Mouse (Mus musculus) C2C12 (cell line): Measurements from ENCODE around the gene Ptpn18. TPM values are rescaled to one million over a fixed set of nuclear protein-coding genes. Genes with fewer than 3 reads are reported as not detected.
"Not testable (repeated sequence)": the region's sequence is repeated elsewhere in the genome, so short reads cannot be mapped to it uniquely, and the experiment has no call there.

ENCODE experiments used
- H3K27me3 ChIP-seq: one replicate; pipeline ENCODE4 v1.6.1; 2011; ENCODE audit not compliant: control insufficient read depth, insufficient read depth, insufficient read length
- H3K36me3 ChIP-seq: one replicate; pipeline ENCODE4 v1.6.1; 2011; ENCODE audit not compliant: control insufficient read depth, insufficient read depth
- H3K4me3 ChIP-seq: one replicate; pipeline ENCODE4 v1.5.1; 2011; ENCODE audit warnings: mild to moderate bottlenecking, control low read depth; ENCODE audit not compliant: poor library complexity, insufficient read depth, severe bottlenecking
- H3K79me2 ChIP-seq: one replicate; pipeline ENCODE4 v1.6.1; 2011; ENCODE audit not compliant: control insufficient read depth, insufficient read depth
- H3K79me3 ChIP-seq: one replicate; pipeline ENCODE4 v1.6.1; 2011; ENCODE audit warnings: low read depth, control low read depth
- H3ac ChIP-seq: one replicate; pipeline ENCODE3; 2011; ENCODE audit warnings: low read depth; ENCODE audit not compliant: control insufficient read depth, insufficient read length
- CEBPB ChIP-seq: IDR thresholded peaks from one replicate; pipeline ENCODE4 v1.6.1; 2011; ENCODE audit warnings: low read depth, mild to moderate bottlenecking, control low read depth, moderate library complexity
- CTCF ChIP-seq: IDR thresholded peaks from one replicate; pipeline ENCODE4 v1.5.1; 2011; ENCODE audit not compliant: control insufficient read depth, insufficient read depth, insufficient read length
- FOSL1 ChIP-seq: IDR thresholded peaks from one replicate; pipeline ENCODE4 v1.8.0; 2011; ENCODE audit warnings: mild to moderate bottlenecking, low read length; ENCODE audit not compliant: poor library complexity, insufficient read depth, severe bottlenecking
- MAX ChIP-seq: IDR thresholded peaks from one replicate; pipeline ENCODE4 v1.6.1; 2011; ENCODE audit warnings: mild to moderate bottlenecking, control low read depth
- MYOD1 ChIP-seq: IDR thresholded peaks from one replicate; pipeline ENCODE4 v1.6.1; 2011; ENCODE audit warnings: low read depth; ENCODE audit not compliant: control insufficient read depth, insufficient read length
- MYOG ChIP-seq: IDR thresholded peaks from one replicate; pipeline ENCODE4 v1.6.1; 2011; ENCODE audit not compliant: control insufficient read depth, insufficient read length; ENCODE audit errors: extremely low read depth
- USF1 ChIP-seq: IDR thresholded peaks from one replicate; pipeline ENCODE4 v1.6.1; 2011; ENCODE audit warnings: low read depth, mild to moderate bottlenecking, control low read depth, moderate library complexity
- polyA plus RNA-seq: library from polyadenylated mRNA; unstranded; fragments of >200 nt; fragmentation: generic; extraction: Trizol; gene quantifications from one replicate; pipeline ENCODE4 v1.2.1, GENCODE M21; 2012; ENCODE audit warnings: missing spikeins

The Ptpn18 gene
- polyA plus RNA-seq, 1 experiment, result not detected

- no peaks in the 10 kb centered on the region for H3K27me3 ChIP-seq
- H3K4me3 ChIP-seq, result no peak overlapping the region
- H3K36me3 ChIP-seq, result no peaks in the 10 kb centered on the region
- H3K79me3 ChIP-seq, result no peaks in the 10 kb centered on the region
- no peaks in the 10 kb centered on the region for H3K79me2 ChIP-seq
- TF ChIP-seq CTCF (no peak), MAX (no peak), USF1 (no peak), MYOG (no peak), CEBPB (no peak), FOSL1 (no peak), MYOD1 (no peak)
- H3ac ChIP-seq, result no peak overlapping the region
These were observed 53.5 kb downstream of the Ptpn18 start for GRCm38 (mm10) chr1:34513068-34513467.

- no peaks in the 10 kb centered on the region for H3K27me3 ChIP-seq
- TF ChIP-seq MAX (no peak), USF1 (no peak), CEBPB (no peak), MYOD1 (no peak), MYOG (no peak), FOSL1 (no peak), CTCF (no peak)
- H3K79me3 ChIP-seq, result no peaks in the 10 kb centered on the region
- no peak overlapping the region for H3K4me3 ChIP-seq
- no peak overlapping the region for H3ac ChIP-seq
- H3K79me2 ChIP-seq, result no peaks in the 10 kb centered on the region
- H3K36me3 ChIP-seq, result no peaks in the 10 kb centered on the region
These were observed 57.0 kb downstream of the Ptpn18 start for GRCm38 (mm10) chr1:34516595-34516994.

GRCm38 (mm10) chr1:34517297-34517696 is 57.7 kb downstream of the Ptpn18 start:
- H3K79me3 ChIP-seq, H3K27me3 ChIP-seq, H3ac ChIP-seq, H3K4me3 ChIP-seq, H3K36me3 ChIP-seq, H3K79me2 ChIP-seq: not testable (repeated sequence)

DNA sequence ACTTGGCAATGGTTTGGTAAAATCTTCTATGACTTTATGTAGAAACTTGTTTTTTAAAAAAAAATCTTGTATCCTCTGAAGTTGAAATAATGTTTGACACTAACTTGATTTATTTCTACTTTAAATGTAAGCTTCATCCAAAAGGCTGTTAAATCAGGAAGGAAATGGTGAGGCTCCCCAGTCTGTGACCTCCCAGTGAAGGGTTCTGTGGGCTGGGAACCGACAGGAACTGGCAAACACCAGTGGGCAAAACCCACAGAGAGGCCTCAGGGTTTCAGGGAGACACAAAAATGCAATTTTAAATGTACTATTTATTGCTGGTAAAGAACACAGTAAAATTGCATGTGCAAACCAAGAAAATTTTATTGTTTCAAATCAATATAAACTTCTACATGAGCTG is 58.2 kb downstream of the Ptpn18 start:
- H3K4me3 ChIP-seq, H3K36me3 ChIP-seq, H3K79me2 ChIP-seq, H3ac ChIP-seq, H3K79me3 ChIP-seq, H3K27me3 ChIP-seq: not testable (repeated sequence)

GRCm38 (mm10) chr1:34518259-34518658 is 58.7 kb downstream of the Ptpn18 start:
- Histone ChIP-seq H3K36me3 (no peaks in the 10 kb centered on the region), H3K79me2 (no peaks in the 10 kb centered on the region), H3ac (no peak overlapping the region), H3K4me3 (no peak overlapping the region), H3K79me3 (no peaks in the 10 kb centered on the region), H3K27me3 (peaks cover 9% of the 10 kb centered on the region)
- no peak for TF ChIP-seq CTCF
- TF ChIP-seq CEBPB, result no peak
- TF ChIP-seq MAX, result no peak

- Histone ChIP-seq H3K27me3 (peaks cover 9% of the 10 kb centered on the region), H3K36me3 (no peaks in the 10 kb centered on the region), H3K4me3 (no peak overlapping the region), H3K79me2 (no peaks in the 10 kb centered on the region), H3K79me3 (no peaks in the 10 kb centered on the region), H3ac (no peak overlapping the region)
- TF ChIP-seq USF1 (no peak), MYOG (no peak), FOSL1 (no peak), CTCF (no peak), MYOD1 (no peak)
These were observed 62.8 kb downstream of the Ptpn18 start for GRCm38 (mm10) chr1:34522205-34522849.

DNA sequence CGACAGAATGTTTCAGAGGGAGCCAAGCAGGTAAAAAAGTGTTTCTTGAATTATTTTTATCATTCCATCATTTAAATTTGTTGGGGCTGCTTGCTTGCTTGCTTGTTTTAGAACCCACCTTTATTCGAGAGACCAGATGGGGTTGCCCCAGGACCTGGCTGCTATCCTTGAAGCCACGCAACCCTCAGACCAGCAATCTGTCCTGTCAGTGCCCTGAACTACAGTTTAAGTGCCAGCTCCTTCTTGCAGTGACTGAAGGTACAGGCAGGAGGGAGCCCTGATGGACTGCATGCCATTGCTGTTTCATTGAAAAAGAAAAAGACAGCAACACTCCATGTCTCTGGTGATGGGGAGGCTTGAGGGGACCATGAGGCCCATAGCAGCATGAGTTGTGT is 63.3 kb downstream of the Ptpn18 start:
- H3K27me3 ChIP-seq, result peaks cover 9% of the 10 kb centered on the region
- H3K36me3 ChIP-seq, result no peaks in the 10 kb centered on the region
- H3K79me2 ChIP-seq, result no peaks in the 10 kb centered on the region
- H3K4me3 ChIP-seq, result no peak overlapping the region
- no peaks in the 10 kb centered on the region for H3K79me3 ChIP-seq
- H3ac ChIP-seq, result no peak overlapping the region
- TF ChIP-seq CTCF (no peak), USF1 (no peak), CEBPB (no peak), MAX (no peak), FOSL1 (no peak), MYOG (no peak), MYOD1 (no peak)
